Mouse (Mus musculus): ENCODE measurements around the gene Banf2. TPM values are rescaled to one million over a fixed set of nuclear protein-coding genes. Genes with fewer than 3 reads are reported as not detected.

Banf2 gene
- total and polyA plus RNA-seq, 2 experiments, result not detected

DNA sequence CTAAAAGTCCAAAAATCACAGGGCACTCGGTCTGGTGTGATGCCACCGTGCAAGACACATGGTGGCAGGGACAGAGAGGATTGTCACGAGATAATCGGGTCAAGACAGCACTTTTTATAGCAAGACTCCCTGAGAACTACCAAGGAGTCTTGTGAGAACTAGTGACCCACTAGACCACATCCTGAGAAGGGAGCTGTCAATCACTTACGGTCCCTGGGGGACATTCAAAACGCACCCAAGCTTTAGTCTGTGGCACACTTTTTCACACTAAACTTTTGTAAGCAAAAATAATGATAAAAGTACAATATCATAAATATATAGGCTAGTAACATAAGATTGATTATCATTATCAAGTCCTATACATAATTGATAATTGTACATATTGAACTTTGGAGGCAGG, 18.0 kb downstream of the Banf2 start:
- Histone ChIP-seq H3K27me3 (ENCODE audit: control insufficient read depth, insufficient read depth, low read length) (no peaks in the 10 kb centered on the region), H3K4me3 (ENCODE audit: insufficient read depth, low read depth, low read length) (no peak overlapping the region), H3K9ac (ENCODE audit: low read depth, low read length) (no peak overlapping the region), H3K27ac (replicated peaks; ENCODE audit: insufficient read depth, low read depth, low read length) (no peak overlapping the region), H3K36me3 (ENCODE audit: control insufficient read depth, insufficient read depth, low read length) (no peaks in the 10 kb centered on the region), H3K79me2 (ENCODE audit: control insufficient read depth, insufficient read depth, low read length) (no peaks in the 10 kb centered on the region), H3K4me1 (ENCODE audit: control insufficient read depth, insufficient read depth, low read length) (no peaks in the 10 kb centered on the region)
- TF ChIP-seq CTCF (IDR thresholded peaks at IDR 0.05; ENCODE audit: low read depth, low read length) (no peak), POLR2A (IDR thresholded peaks at IDR 0.05; ENCODE audit: extremely low read depth, insufficient read depth, low read length) (no peak)
- 93% methylated on average over 6 of the region's 6 CpGs for WGBS
- DNase-seq (ENCODE audit: extremely low read depth, low read depth, low spot score), result no peak

GRCm38 (mm10) chr2:144052410-144053065, 19.7 kb downstream of the Banf2 start:
- H3K4me1 ChIP-seq (ENCODE audit: control insufficient read depth, insufficient read depth, low read length), result no peaks in the 10 kb centered on the region
- DNase-seq (ENCODE audit: extremely low read depth, low read depth, low spot score), result peak; percentile 22
- no peak overlapping the region for H3K27ac ChIP-seq (replicated peaks; ENCODE audit: insufficient read depth, low read depth, low read length)
- no peak for TF ChIP-seq POLR2A (IDR thresholded peaks at IDR 0.05; ENCODE audit: extremely low read depth, insufficient read depth, low read length)
- no peak for TF ChIP-seq CTCF (IDR thresholded peaks at IDR 0.05; ENCODE audit: low read depth, low read length)
- H3K27me3 ChIP-seq (ENCODE audit: control insufficient read depth, insufficient read depth, low read length), result no peaks in the 10 kb centered on the region
- WGBS, result 91% methylated on average over 8 of the region's 8 CpGs
- no peak overlapping the region for H3K4me3 ChIP-seq (ENCODE audit: insufficient read depth, low read depth, low read length)
- no peaks in the 10 kb centered on the region for H3K79me2 ChIP-seq (ENCODE audit: control insufficient read depth, insufficient read depth, low read length)
- no peaks in the 10 kb centered on the region for H3K36me3 ChIP-seq (ENCODE audit: control insufficient read depth, insufficient read depth, low read length)
- no peak overlapping the region for H3K9ac ChIP-seq (ENCODE audit: low read depth, low read length)

DNA sequence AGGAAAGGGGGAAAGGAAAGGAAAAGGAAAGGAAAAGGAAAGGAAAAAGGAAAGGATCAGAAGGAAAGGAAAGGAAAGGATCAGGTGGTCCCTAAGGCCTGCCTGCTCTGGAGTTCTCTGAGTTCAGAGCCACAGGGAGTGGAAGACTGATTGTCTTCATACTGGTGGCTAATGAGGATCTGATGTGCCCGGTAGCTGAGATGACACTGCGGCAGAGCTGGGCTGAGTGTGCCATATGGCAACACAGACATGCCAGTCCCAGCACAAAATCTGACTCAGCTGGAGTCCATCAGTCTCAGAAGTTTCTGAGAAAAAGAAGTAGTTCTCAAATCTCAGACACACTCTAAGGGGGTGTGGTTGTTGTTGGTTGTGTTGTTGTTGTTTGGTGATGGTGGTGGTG, 24.9 kb downstream of the Banf2 start:
- no peak for DNase-seq (ENCODE audit: extremely low read depth, low read depth, low spot score)
- H3K36me3 ChIP-seq (ENCODE audit: control insufficient read depth, insufficient read depth, low read length), result no peaks in the 10 kb centered on the region
- H3K9ac ChIP-seq (ENCODE audit: low read depth, low read length), result no peak overlapping the region
- H3K27ac ChIP-seq (replicated peaks; ENCODE audit: insufficient read depth, low read depth, low read length), result no peak overlapping the region
- H3K4me3 ChIP-seq (ENCODE audit: insufficient read depth, low read depth, low read length), result no peak overlapping the region
- H3K27me3 ChIP-seq (ENCODE audit: control insufficient read depth, insufficient read depth, low read length), result no peaks in the 10 kb centered on the region
- H3K79me2 ChIP-seq (ENCODE audit: control insufficient read depth, insufficient read depth, low read length), result no peaks in the 10 kb centered on the region
- no peak for TF ChIP-seq POLR2A (IDR thresholded peaks at IDR 0.05; ENCODE audit: extremely low read depth, insufficient read depth, low read length)
- TF ChIP-seq CTCF (IDR thresholded peaks at IDR 0.05; ENCODE audit: low read depth, low read length), result no peak
- no peaks in the 10 kb centered on the region for H3K4me1 ChIP-seq (ENCODE audit: control insufficient read depth, insufficient read depth, low read length)
- 100% methylated on average over 2 of the region's 2 CpGs for WGBS

GRCm38 (mm10) chr2:144061701-144062100, 28.8 kb downstream of the Banf2 start:
- Histone ChIP-seq H3K4me3 (ENCODE audit: insufficient read depth, low read depth, low read length) (no peak overlapping the region), H3K27ac (replicated peaks; ENCODE audit: insufficient read depth, low read depth, low read length) (no peak overlapping the region), H3K4me1 (ENCODE audit: control insufficient read depth, insufficient read depth, low read length) (no peaks in the 10 kb centered on the region), H3K79me2 (ENCODE audit: control insufficient read depth, insufficient read depth, low read length) (no peaks in the 10 kb centered on the region), H3K27me3 (ENCODE audit: control insufficient read depth, insufficient read depth, low read length) (no peaks in the 10 kb centered on the region), H3K36me3 (ENCODE audit: control insufficient read depth, insufficient read depth, low read length) (no peaks in the 10 kb centered on the region), H3K9ac (ENCODE audit: low read depth, low read length) (no peak overlapping the region)
- TF ChIP-seq CTCF (IDR thresholded peaks at IDR 0.05; ENCODE audit: low read depth, low read length) (no peak), POLR2A (IDR thresholded peaks at IDR 0.05; ENCODE audit: extremely low read depth, insufficient read depth, low read length) (no peak)
- no peak for DNase-seq (ENCODE audit: extremely low read depth, low read depth, low spot score)
- WGBS, result 77% methylated on average over 6 of the region's 6 CpGs

- Histone ChIP-seq H3K79me2 (ENCODE audit: control insufficient read depth, insufficient read depth, low read length) (no peaks in the 10 kb centered on the region), H3K4me1 (ENCODE audit: control insufficient read depth, insufficient read depth, low read length) (peaks cover 2% of the 10 kb centered on the region; the same call in 1 of the 2 replicates), H3K9ac (ENCODE audit: low read depth, low read length) (no peak overlapping the region), H3K36me3 (ENCODE audit: control insufficient read depth, insufficient read depth, low read length) (no peaks in the 10 kb centered on the region), H3K4me3 (ENCODE audit: insufficient read depth, low read depth, low read length) (no peak overlapping the region), H3K27ac (replicated peaks; ENCODE audit: insufficient read depth, low read depth, low read length) (no peak overlapping the region), H3K27me3 (ENCODE audit: control insufficient read depth, insufficient read depth, low read length) (no peaks in the 10 kb centered on the region)
- no peak for DNase-seq (ENCODE audit: extremely low read depth, low read depth, low spot score)
- no peak for TF ChIP-seq CTCF (IDR thresholded peaks at IDR 0.05; ENCODE audit: low read depth, low read length)
- no peak for TF ChIP-seq POLR2A (IDR thresholded peaks at IDR 0.05; ENCODE audit: extremely low read depth, insufficient read depth, low read length)
- WGBS, result 97% methylated on average over 2 of the region's 2 CpGs
These were observed 32.6 kb downstream of the Banf2 start for GRCm38 (mm10) chr2:144065499-144065898.

GRCm38 (mm10) chr2:144069663-144070062, 36.8 kb downstream of the Banf2 start:
- H3K4me3 ChIP-seq (ENCODE audit: insufficient read depth, low read depth, low read length), result no peak overlapping the region
- no peaks in the 10 kb centered on the region for H3K27me3 ChIP-seq (ENCODE audit: control insufficient read depth, insufficient read depth, low read length)
- H3K9ac ChIP-seq (ENCODE audit: low read depth, low read length), result no peak overlapping the region
- peaks cover 9% of the 10 kb centered on the region; the same call in 1 of the 2 replicates for H3K4me1 ChIP-seq (ENCODE audit: control insufficient read depth, insufficient read depth, low read length)
- no peak for TF ChIP-seq CTCF (IDR thresholded peaks at IDR 0.05; ENCODE audit: low read depth, low read length)
- no peak for TF ChIP-seq POLR2A (IDR thresholded peaks at IDR 0.05; ENCODE audit: extremely low read depth, insufficient read depth, low read length)
- H3K36me3 ChIP-seq (ENCODE audit: control insufficient read depth, insufficient read depth, low read length), result no peaks in the 10 kb centered on the region
- H3K79me2 ChIP-seq (ENCODE audit: control insufficient read depth, insufficient read depth, low read length), result no peaks in the 10 kb centered on the region
- H3K27ac ChIP-seq (replicated peaks; ENCODE audit: insufficient read depth, low read depth, low read length), result no peak overlapping the region
- WGBS, result 91% methylated on average over 4 of the region's 4 CpGs
- DNase-seq (ENCODE audit: extremely low read depth, low read depth, low spot score), result no peak
